Mouse (Mus musculus): ENCODE measurements around the gene Ola1. TPM values are rescaled to one million over a fixed set of nuclear protein-coding genes. Genes with fewer than 3 reads are reported as not detected.

Gene Ola1
- polyA plus RNA-seq, 2 experiments, result 49.7 to 95.4 TPM

- 86% methylated on average over 1 of the region's 1 CpGs for WGBS
- DNase-seq (ENCODE audit: low spot score) (no peak), ATAC-seq (ENCODE audit: low FRiP score, low read depth) (no peak)
- no peaks in the 10 kb centered on the region for H3K27me3 ChIP-seq (ENCODE audit: control insufficient read depth, insufficient read depth, low read length)
- no peaks in the 10 kb centered on the region for H3K9me3 ChIP-seq (ENCODE audit: control insufficient read depth, low read length)
- TF ChIP-seq POLR2A (IDR thresholded peaks at IDR 0.05; ENCODE audit: borderline replicate concordance, extremely low read depth, insufficient read depth, insufficient read length), result no peak
- H3K27ac ChIP-seq (replicated peaks; ENCODE audit: low read depth, low read length), result no peak overlapping the region
- H3K36me3 ChIP-seq (ENCODE audit: control insufficient read depth, insufficient read depth, low read length), result no peaks in the 10 kb centered on the region
- H3K4me3 ChIP-seq (replicated peaks; ENCODE audit: low read length), result no peak overlapping the region
- H3K4me2 ChIP-seq (replicated peaks; ENCODE audit: low read depth, low read length, severe bottlenecking), result no peak overlapping the region
- H3K4me1 ChIP-seq (ENCODE audit: control insufficient read depth, insufficient read depth, low read length), result peaks cover 3% of the 10 kb centered on the region; the same call in 1 of the 2 replicates
- H3K9ac ChIP-seq (ENCODE audit: low read depth, low read length, severe bottlenecking), result no peak overlapping the region
Observed at GRCm38 (mm10) chr2:73058344-73058743, 160.4 kb downstream of the Ola1 start.

GRCm38 (mm10) chr2:73057589-73057988, 161.1 kb downstream of the Ola1 start:
- Histone ChIP-seq H3K36me3 (ENCODE audit: control insufficient read depth, insufficient read depth, low read length) (no peaks in the 10 kb centered on the region), H3K27me3 (ENCODE audit: control insufficient read depth, insufficient read depth, low read length) (no peaks in the 10 kb centered on the region), H3K4me1 (ENCODE audit: control insufficient read depth, insufficient read depth, low read length) (peaks cover 3% of the 10 kb centered on the region; the same call in 1 of the 2 replicates), H3K9ac (ENCODE audit: low read depth, low read length, severe bottlenecking) (no peak overlapping the region), H3K4me2 (replicated peaks; ENCODE audit: low read depth, low read length, severe bottlenecking) (no peak overlapping the region), H3K4me3 (replicated peaks; ENCODE audit: low read length) (no peak overlapping the region), H3K9me3 (ENCODE audit: control insufficient read depth, low read length) (no peaks in the 10 kb centered on the region), H3K27ac (replicated peaks; ENCODE audit: low read depth, low read length) (no peak overlapping the region)
- 89% methylated on average over 2 of the region's 2 CpGs for WGBS
- no peak for DNase-seq (ENCODE audit: low spot score)
- no peak for TF ChIP-seq POLR2A (IDR thresholded peaks at IDR 0.05; ENCODE audit: borderline replicate concordance, extremely low read depth, insufficient read depth, insufficient read length)
- no peak for ATAC-seq (ENCODE audit: low FRiP score, low read depth)

- Histone ChIP-seq H3K9ac (ENCODE audit: low read depth, low read length, severe bottlenecking) (no peak overlapping the region), H3K36me3 (ENCODE audit: control insufficient read depth, insufficient read depth, low read length) (no peaks in the 10 kb centered on the region), H3K27me3 (ENCODE audit: control insufficient read depth, insufficient read depth, low read length) (no peaks in the 10 kb centered on the region), H3K4me3 (replicated peaks; ENCODE audit: low read length) (no peak overlapping the region), H3K9me3 (ENCODE audit: control insufficient read depth, low read length) (no peaks in the 10 kb centered on the region), H3K4me1 (ENCODE audit: control insufficient read depth, insufficient read depth, low read length) (peaks cover 3% of the 10 kb centered on the region; the same call in 1 of the 2 replicates), H3K4me2 (replicated peaks; ENCODE audit: low read depth, low read length, severe bottlenecking) (no peak overlapping the region), H3K27ac (replicated peaks; ENCODE audit: low read depth, low read length) (no peak overlapping the region)
- ATAC-seq (ENCODE audit: low FRiP score, low read depth) (no peak), DNase-seq (ENCODE audit: low spot score) (no peak)
- 80% methylated on average over 17 of the region's 17 CpGs for whole genome bisulfite sequencing
- TF ChIP-seq POLR2A (IDR thresholded peaks at IDR 0.05; ENCODE audit: borderline replicate concordance, extremely low read depth, insufficient read depth, insufficient read length), result no peak
Observed at GRCm38 (mm10) chr2:73056090-73056956, 162.4 kb downstream of the Ola1 start.

GRCm38 (mm10) chr2:73053791-73054490, 164.8 kb downstream of the Ola1 start:
- H3K36me3 ChIP-seq (ENCODE audit: control insufficient read depth, insufficient read depth, low read length), result no peaks in the 10 kb centered on the region
- H3K4me2 ChIP-seq (replicated peaks; ENCODE audit: low read depth, low read length, severe bottlenecking), result no peak overlapping the region
- no peak overlapping the region for H3K27ac ChIP-seq (replicated peaks; ENCODE audit: low read depth, low read length)
- no peak for TF ChIP-seq POLR2A (IDR thresholded peaks at IDR 0.05; ENCODE audit: borderline replicate concordance, extremely low read depth, insufficient read depth, insufficient read length)
- no peak overlapping the region for H3K4me3 ChIP-seq (replicated peaks; ENCODE audit: low read length)
- DNase-seq (ENCODE audit: low spot score) (no peak), ATAC-seq (ENCODE audit: low FRiP score, low read depth) (no peak)
- H3K9ac ChIP-seq (ENCODE audit: low read depth, low read length, severe bottlenecking), result no peak overlapping the region
- H3K4me1 ChIP-seq (ENCODE audit: control insufficient read depth, insufficient read depth, low read length), result peaks cover 9% of the 10 kb centered on the region; the same call in 1 of the 2 replicates
- H3K27me3 ChIP-seq (ENCODE audit: control insufficient read depth, insufficient read depth, low read length), result no peaks in the 10 kb centered on the region
- WGBS, result 83% methylated on average over 9 of the region's 9 CpGs
- no peaks in the 10 kb centered on the region for H3K9me3 ChIP-seq (ENCODE audit: control insufficient read depth, low read length)

- Histone ChIP-seq H3K9me3 (ENCODE audit: control insufficient read depth, low read length) (no peaks in the 10 kb centered on the region), H3K9ac (ENCODE audit: low read depth, low read length, severe bottlenecking) (no peak overlapping the region), H3K36me3 (ENCODE audit: control insufficient read depth, insufficient read depth, low read length) (no peaks in the 10 kb centered on the region), H3K27ac (replicated peaks; ENCODE audit: low read depth, low read length) (no peak overlapping the region), H3K4me2 (replicated peaks; ENCODE audit: low read depth, low read length, severe bottlenecking) (no peak overlapping the region), H3K27me3 (ENCODE audit: control insufficient read depth, insufficient read depth, low read length) (no peaks in the 10 kb centered on the region), H3K4me1 (ENCODE audit: control insufficient read depth, insufficient read depth, low read length) (peaks cover 32% of the 10 kb centered on the region), H3K4me3 (replicated peaks; ENCODE audit: low read length) (no peak overlapping the region)
- TF ChIP-seq POLR2A (IDR thresholded peaks at IDR 0.05; ENCODE audit: borderline replicate concordance, extremely low read depth, insufficient read depth, insufficient read length), result no peak
- 84% methylated on average over 8 of the region's 8 CpGs for WGBS
- DNase-seq (ENCODE audit: low spot score) (no peak), ATAC-seq (ENCODE audit: low FRiP score, low read depth) (no peak)
Observed at GRCm38 (mm10) chr2:73050401-73050800, 168.3 kb downstream of the Ola1 start.

Data from limb, embryonic 14.5 days (tissue).